Mouse (Mus musculus): ENCODE measurements at regions not wholly inside any gene's neighbourhood (a gene's known extent, or its start where the extent isn't known, plus 50 kb on each side); places are given as distances from the start of the nearest gene placed in this dataset.

- dilution Hi-C loops (cut with MboI; ENCODE audit: extremely low pct_ligation_motif_present, extremely low pct_unique_long_range_greater_than_20kb, low sequenced_read_pairs): no loop called here
- TF ChIP-seq MAX (IDR thresholded peaks at IDR 0.05; ENCODE audit: low read length): no peak
- no peak for TF ChIP-seq CTCF (conservative IDR thresholded peaks at IDR 0.05 in 1 of 2, IDR thresholded peaks at IDR 0.05 in 1 of 2; ENCODE audit: low read depth in 2 of 2, low read length in 2 of 2)
- TF ChIP-seq EP300 (IDR thresholded peaks at IDR 0.05; ENCODE audit: low read length): no peak
- TF ChIP-seq POLR2AphosphoS2 (IDR thresholded peaks at IDR 0.05; ENCODE audit: low read depth, low read length): no peak
- no peak for TF ChIP-seq UBTF (IDR thresholded peaks at IDR 0.05; ENCODE audit: low read depth, low read length)
- no peak for TF ChIP-seq RAD21 (IDR thresholded peaks at IDR 0.05; ENCODE audit: low read depth, low read length)
- TF ChIP-seq PAX5 (IDR thresholded peaks at IDR 0.05; ENCODE audit: low read length): no peak
- TF ChIP-seq NRF1 (IDR thresholded peaks at IDR 0.05; ENCODE audit: low read depth, low read length): no peak
- TF ChIP-seq TBP (conservative IDR thresholded peaks at IDR 0.05; ENCODE audit: low read depth, low read length): no peak
- no peak for TF ChIP-seq POLR2A (IDR thresholded peaks at IDR 0.05; ENCODE audit: low read depth, low read length)
- TF ChIP-seq JUN (IDR thresholded peaks at IDR 0.05; ENCODE audit: insufficient read depth, low read depth, low read length): no peak
- no peak for TF ChIP-seq KAT2A (IDR thresholded peaks at IDR 0.05; ENCODE audit: insufficient replicate concordance, low read length)
- no peak for TF ChIP-seq ZMIZ1 (IDR thresholded peaks at IDR 0.05; ENCODE audit: low read depth, low read length)
- no peak for TF ChIP-seq BHLHE40 (IDR thresholded peaks at IDR 0.05; ENCODE audit: low read depth, low read length)
- Histone ChIP-seq H3K36me3 (replicated peaks in 1 of 2; ENCODE audit: control insufficient read depth in 1 of 2, insufficient read depth in 1 of 2, low read length in 1 of 2) (no peaks in the 10 kb centered on the region), H3K27me3 (replicated peaks) (no peaks in the 10 kb centered on the region), H3K27ac (ENCODE audit: insufficient read depth, low read depth) (no peak overlapping the region), H3K4me2 (ENCODE audit: insufficient read depth, low read depth, poor library complexity, severe bottlenecking) (no peak overlapping the region), H3K79me2 (replicated peaks; ENCODE audit: control insufficient read depth, extremely low read depth, insufficient read depth, poor library complexity, severe bottlenecking) (no peaks in the 10 kb centered on the region), H3K9me3 (replicated peaks; ENCODE audit: low read length) (no peaks in the 10 kb centered on the region), H3K4me1 (ENCODE audit: control insufficient read depth in 1 of 2, insufficient read depth in 2 of 2) (peaks cover 0 to 15% of the 10 kb centered on the region in 2 experiments; a peak in 2 of 4 replicates), H3K9ac (ENCODE audit: insufficient read depth, low read depth) (no peak overlapping the region), H3K4me3 (replicated peaks in 1 of 3; ENCODE audit: low read depth in 2 of 3, low read length in 2 of 3, poor library complexity in 1 of 3) (no peak overlapping the region)
- in situ Hi-C loops (cut with MboI; ENCODE audit: low pct_ligation_motif_present, low pct_unique_long_range_greater_than_20kb, low sequenced_read_pairs): no loop called here
- DNase-seq (ENCODE audit: extremely low read depth): no peak
Observed at GRCm38 (mm10) chr14:61809716-61810437, 202.6 kb downstream of the Kcnrg start.

DNA sequence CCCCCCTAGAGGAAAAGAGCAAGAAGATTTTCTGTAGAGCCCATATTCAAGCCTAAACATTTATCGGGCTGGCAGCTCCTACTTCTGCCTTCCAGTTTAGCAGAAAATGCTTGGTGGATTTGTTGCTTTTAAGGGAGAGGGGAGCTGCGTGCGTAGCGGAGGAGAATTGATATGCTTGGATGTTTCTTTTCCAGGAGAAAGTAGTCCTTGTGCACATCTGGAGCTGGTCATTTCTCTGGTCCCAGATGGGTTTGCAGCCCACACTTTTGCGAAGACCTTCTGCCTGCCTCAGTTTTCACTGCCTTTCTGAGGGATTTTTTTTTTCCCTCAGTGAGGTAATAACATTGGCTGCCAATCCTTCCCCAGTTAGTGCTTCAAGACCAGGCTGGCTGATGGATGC is 203.6 kb downstream of the Kcnrg start:
- H3K9ac ChIP-seq (ENCODE audit: insufficient read depth, low read depth): no peak overlapping the region
- peaks cover 0 to 9% of the 10 kb centered on the region in 2 experiments; a peak in 2 of 4 replicates for H3K4me1 ChIP-seq (ENCODE audit: control insufficient read depth in 1 of 2, insufficient read depth in 2 of 2)
- TF ChIP-seq NRF1 (IDR thresholded peaks at IDR 0.05; ENCODE audit: low read depth, low read length) (no peak), ZKSCAN1 (IDR thresholded peaks at IDR 0.05; ENCODE audit: borderline replicate concordance, low read depth, low read length) (no peak), ZNF384 (IDR thresholded peaks at IDR 0.05; ENCODE audit: low read depth, low read length) (no peak), MAFK (IDR thresholded peaks at IDR 0.05; ENCODE audit: insufficient replicate concordance, low read length) (no peak), MAZ (IDR thresholded peaks at IDR 0.05; ENCODE audit: low read depth, low read length) (no peak), PAX5 (IDR thresholded peaks at IDR 0.05; ENCODE audit: low read length) (no peak), CHD2 (IDR thresholded peaks at IDR 0.05; ENCODE audit: low read length) (no peak), JUN (IDR thresholded peaks at IDR 0.05; ENCODE audit: insufficient read depth, low read depth, low read length) (no peak), TCF12 (IDR thresholded peaks at IDR 0.05; ENCODE audit: low read depth, low read length) (no peak), UBTF (IDR thresholded peaks at IDR 0.05; ENCODE audit: low read depth, low read length) (no peak), USF2 (conservative IDR thresholded peaks at IDR 0.05; ENCODE audit: low read depth, low read length) (no peak), ZC3H11A (IDR thresholded peaks at IDR 0.05; ENCODE audit: low read depth, low read length) (no peak), JUND (conservative IDR thresholded peaks at IDR 0.05; ENCODE audit: low read depth, low read length) (no peak), ELF1 (IDR thresholded peaks at IDR 0.05; ENCODE audit: low read depth, low read length) (no peak), ETS1 (conservative IDR thresholded peaks at IDR 0.05; ENCODE audit: low read depth, low read length) (no peak), SMC3 (IDR thresholded peaks at IDR 0.05; ENCODE audit: low read depth, low read length) (no peak)
- in situ Hi-C loops (cut with MboI; ENCODE audit: low pct_ligation_motif_present, low pct_unique_long_range_greater_than_20kb, low sequenced_read_pairs) (no loop called here), dilution Hi-C loops (cut with MboI; ENCODE audit: extremely low pct_ligation_motif_present, extremely low pct_unique_long_range_greater_than_20kb, low sequenced_read_pairs) (no loop called here)
- no peak overlapping the region for H3K4me2 ChIP-seq (ENCODE audit: insufficient read depth, low read depth, poor library complexity, severe bottlenecking)
- no peak overlapping the region for H3K4me3 ChIP-seq (replicated peaks in 1 of 3; ENCODE audit: low read depth in 2 of 3, low read length in 2 of 3, poor library complexity in 1 of 3)
- H3K36me3 ChIP-seq (replicated peaks in 1 of 2; ENCODE audit: control insufficient read depth in 1 of 2, insufficient read depth in 1 of 2, low read length in 1 of 2): no peaks in the 10 kb centered on the region
- no peaks in the 10 kb centered on the region for H3K79me2 ChIP-seq (replicated peaks; ENCODE audit: control insufficient read depth, extremely low read depth, insufficient read depth, poor library complexity, severe bottlenecking)
- no peak overlapping the region for H3K27ac ChIP-seq (ENCODE audit: insufficient read depth, low read depth)
- no peak for DNase-seq (ENCODE audit: extremely low read depth)
- H3K9me3 ChIP-seq (replicated peaks; ENCODE audit: low read length): no peaks in the 10 kb centered on the region
- H3K27me3 ChIP-seq (replicated peaks): no peaks in the 10 kb centered on the region

Measured in CH12.LX (cell line).